Mouse (Mus musculus): ENCODE data around the gene Klhdc3. TPM values are rescaled to one million over a fixed set of nuclear protein-coding genes. Genes with fewer than 3 reads are reported as not detected.

Klhdc3 gene
- polyA plus RNA-seq, 1 experiment from 2014 or later = 83.4 TPM

GRCm38 (mm10) chr17:46674530-46675283 lies 6.0 kb downstream of the Klhdc3 start:
- Histone ChIP-seq H3K4me1 (peaks cover 45% of the 10 kb centered on the region), H3K27me3 (replicated peaks) (no peaks in the 10 kb centered on the region), H3K27ac (peak overlapping the region; percentile 83), H3K36me3 (peaks cover 68% of the 10 kb centered on the region), H3K9ac (peak overlapping the region; percentile 75), H3K9me3 (replicated peaks) (no peaks in the 10 kb centered on the region), H3K4me2 (peak overlapping the region; percentile 83), H3K4me3 (peak overlapping the region; percentile 76)
- ATAC-seq = peak; percentile 33
- 32% methylated on average over 15 of the region's 15 CpGs for WGBS (ENCODE audit: insufficient replicate concordance)

- peak within 1 kb of the TSS; percentile 83 for H3K27ac ChIP-seq
- no peaks in the 10 kb centered on the region for H3K27me3 ChIP-seq (replicated peaks)
- no peaks in the 10 kb centered on the region for H3K9me3 ChIP-seq (replicated peaks)
- under 1% methylated on average over 43 of the region's 43 CpGs for WGBS (ENCODE audit: insufficient replicate concordance)
- H3K36me3 ChIP-seq = peaks cover 75% of the 10 kb centered on the region
- H3K9ac ChIP-seq = peak within 1 kb of the TSS; percentile 75
- peak within 1 kb of the TSS; percentile 76 for H3K4me3 ChIP-seq
- peak; percentile 93 for ATAC-seq
- peaks cover 37% of the 10 kb centered on the region for H3K4me1 ChIP-seq
- peak within 1 kb of the TSS; percentile 83 for H3K4me2 ChIP-seq
Observed at GRCm38 (mm10) chr17:46673850-46674529, 6.7 kb downstream of the Klhdc3 start, which contains the start of gene Rrp36. Gene Rrp36 (minus strand): TSS chr17:46674352.

GRCm38 (mm10) chr17:46669911-46670310 lies 10.8 kb downstream of the Klhdc3 start:
- no peak overlapping the region for H3K27ac ChIP-seq
- peaks cover 67% of the 10 kb centered on the region for H3K36me3 ChIP-seq
- no peaks in the 10 kb centered on the region for H3K9me3 ChIP-seq (replicated peaks)
- ATAC-seq = no peak
- no peak overlapping the region for H3K4me2 ChIP-seq
- H3K4me1 ChIP-seq = peaks cover 20% of the 10 kb centered on the region
- H3K4me3 ChIP-seq = no peak overlapping the region
- WGBS (ENCODE audit: insufficient replicate concordance) = 88% methylated on average over 10 of the region's 10 CpGs
- no peak overlapping the region for H3K9ac ChIP-seq
- no peaks in the 10 kb centered on the region for H3K27me3 ChIP-seq (replicated peaks)

GRCm38 (mm10) chr17:46667712-46668111 lies 13.0 kb downstream of the Klhdc3 start:
- peaks cover 4% of the 10 kb centered on the region for H3K4me1 ChIP-seq
- H3K36me3 ChIP-seq = peaks cover 81% of the 10 kb centered on the region
- WGBS (ENCODE audit: insufficient replicate concordance) = 87% methylated on average over 16 of the region's 16 CpGs
- ATAC-seq = no peak
- H3K9ac ChIP-seq = no peak overlapping the region
- no peaks in the 10 kb centered on the region for H3K27me3 ChIP-seq (replicated peaks)
- H3K27ac ChIP-seq = no peak overlapping the region
- no peaks in the 10 kb centered on the region for H3K9me3 ChIP-seq (replicated peaks)
- H3K4me2 ChIP-seq = no peak overlapping the region
- H3K4me3 ChIP-seq = no peak overlapping the region

GRCm38 (mm10) chr17:46662730-46663129 lies 18.0 kb downstream of the Klhdc3 start:
- WGBS (ENCODE audit: insufficient replicate concordance) = 83% methylated on average over 5 of the region's 5 CpGs
- Histone ChIP-seq H3K4me2 (no peak overlapping the region), H3K27me3 (replicated peaks) (no peaks in the 10 kb centered on the region), H3K36me3 (peaks cover 93% of the 10 kb centered on the region), H3K9ac (no peak overlapping the region), H3K4me3 (no peak overlapping the region), H3K27ac (no peak overlapping the region), H3K4me1 (no peaks in the 10 kb centered on the region), H3K9me3 (replicated peaks) (no peaks in the 10 kb centered on the region)
- ATAC-seq = no peak

GRCm38 (mm10) chr17:46661981-46662380 lies 18.7 kb downstream of the Klhdc3 start:
- H3K9me3 ChIP-seq (replicated peaks) = no peaks in the 10 kb centered on the region
- no peak overlapping the region for H3K9ac ChIP-seq
- no peak overlapping the region for H3K4me2 ChIP-seq
- ATAC-seq = no peak
- no peak overlapping the region for H3K4me3 ChIP-seq
- H3K36me3 ChIP-seq = peaks cover 96% of the 10 kb centered on the region
- no peaks in the 10 kb centered on the region for H3K4me1 ChIP-seq
- H3K27me3 ChIP-seq (replicated peaks) = no peaks in the 10 kb centered on the region
- no peak overlapping the region for H3K27ac ChIP-seq
- WGBS (ENCODE audit: insufficient replicate concordance) = 89% methylated on average over 12 of the region's 12 CpGs

- H3K27me3 ChIP-seq (replicated peaks) = no peaks in the 10 kb centered on the region
- WGBS (ENCODE audit: insufficient replicate concordance) = 95% methylated on average over 9 of the region's 9 CpGs
- H3K36me3 ChIP-seq = peaks cover 97% of the 10 kb centered on the region
- H3K4me1 ChIP-seq = no peaks in the 10 kb centered on the region
- H3K27ac ChIP-seq = no peak overlapping the region
- no peak for ATAC-seq
- H3K9me3 ChIP-seq (replicated peaks) = no peaks in the 10 kb centered on the region
- no peak overlapping the region for H3K4me3 ChIP-seq
- H3K9ac ChIP-seq = no peak overlapping the region
- no peak overlapping the region for H3K4me2 ChIP-seq
Observed at GRCm38 (mm10) chr17:46661351-46661750, 19.4 kb downstream of the Klhdc3 start.

GRCm38 (mm10) chr17:46656054-46656453 lies 24.7 kb downstream of the Klhdc3 start:
- Histone ChIP-seq H3K27ac (no peak overlapping the region), H3K4me2 (no peak overlapping the region), H3K4me3 (no peak overlapping the region), H3K36me3 (peaks cover 91% of the 10 kb centered on the region), H3K27me3 (replicated peaks) (no peaks in the 10 kb centered on the region), H3K4me1 (peaks cover 20% of the 10 kb centered on the region), H3K9me3 (replicated peaks) (no peaks in the 10 kb centered on the region), H3K9ac (no peak overlapping the region)
- ATAC-seq = no peak
- 77% methylated on average over 6 of the region's 6 CpGs for WGBS (ENCODE audit: insufficient replicate concordance)

- peaks cover 65% of the 10 kb centered on the region for H3K36me3 ChIP-seq
- no peaks in the 10 kb centered on the region for H3K9me3 ChIP-seq (replicated peaks)
- H3K9ac ChIP-seq = peak overlapping the region; percentile 87
- WGBS (ENCODE audit: insufficient replicate concordance) = 77% methylated on average over 20 of the region's 20 CpGs
- ATAC-seq = no peak
- peak overlapping the region; percentile 98 for H3K4me2 ChIP-seq
- 0 out of 2 replicates have a peak overlapping the region, but pooled peaks have one; percentile 22 for H3K27ac ChIP-seq
- peak overlapping the region; percentile 77 for H3K4me3 ChIP-seq
- H3K4me1 ChIP-seq = peaks cover 42% of the 10 kb centered on the region
- H3K27me3 ChIP-seq (replicated peaks) = no peaks in the 10 kb centered on the region
Observed at GRCm38 (mm10) chr17:46651755-46652547, 28.8 kb downstream of the Klhdc3 start.

GRCm38 (mm10) chr17:46651292-46651691 lies 29.4 kb downstream of the Klhdc3 start:
- peaks cover 58% of the 10 kb centered on the region for H3K36me3 ChIP-seq

GRCm38 (mm10) chr17:46650232-46651031 lies 30.3 kb downstream of the Klhdc3 start, which contains the start of gene Cul7:
Gene Cul7 (plus strand): TSS chr17:46650337.
- peak within 1 kb of the TSS; percentile 98 for H3K4me2 ChIP-seq
- WGBS (ENCODE audit: insufficient replicate concordance) = under 1% methylated on average over 58 of the region's 58 CpGs

More at GRCm38 (mm10) chr17:46651292-46651691, 29.4 kb downstream of the Klhdc3 start:
- WGBS (ENCODE audit: insufficient replicate concordance) = 70% methylated on average over 17 of the region's 17 CpGs
- Histone ChIP-seq H3K4me2 (peak overlapping the region; percentile 98), H3K27me3 (replicated peaks) (no peaks in the 10 kb centered on the region), H3K9me3 (replicated peaks) (no peaks in the 10 kb centered on the region), H3K27ac (peak overlapping the region; percentile 88), H3K4me3 (peak overlapping the region; percentile 77), H3K4me1 (peaks cover 48% of the 10 kb centered on the region), H3K9ac (peak overlapping the region; percentile 87)
- no peak for ATAC-seq

More at GRCm38 (mm10) chr17:46650232-46651031, 30.3 kb downstream of the Klhdc3 start, which contains the start of gene Cul7:
- no peaks in the 10 kb centered on the region for H3K27me3 ChIP-seq (replicated peaks)
- H3K9ac ChIP-seq = peak within 1 kb of the TSS; percentile 87
- H3K4me3 ChIP-seq = peak within 1 kb of the TSS; percentile 77
- ATAC-seq = peak; percentile 88
- H3K36me3 ChIP-seq = peaks cover 50% of the 10 kb centered on the region
- peak within 1 kb of the TSS; percentile 88 for H3K27ac ChIP-seq
- no peaks in the 10 kb centered on the region for H3K9me3 ChIP-seq (replicated peaks)
- peaks cover 44% of the 10 kb centered on the region for H3K4me1 ChIP-seq

Measured in liver, embryonic 12.5 days (tissue).